Mouse (Mus musculus): ENCODE results near the gene Ccdc18. TPM values are rescaled to one million over a fixed set of nuclear protein-coding genes. Genes with fewer than 3 reads are reported as not detected.

Ccdc18 gene
- polyA plus RNA-seq, 1 experiment from 2014 or later: 9.2 TPM

GRCm38 (mm10) chr5:108131849-108132440, 730 bp upstream of the Ccdc18 start:
- under 1% methylated on average over 32 of the region's 32 CpGs for WGBS
- Histone ChIP-seq H3K36me3 (ENCODE audit: control insufficient read depth, insufficient read depth, low read length) (no peaks in the 10 kb centered on the region), H3K9me3 (replicated peaks; ENCODE audit: control insufficient read depth, low read length) (no peaks in the 10 kb centered on the region), H3K9ac (ENCODE audit: low read length) (peak overlapping the region; percentile 85), H3K27me3 (ENCODE audit: control insufficient read depth, insufficient read depth, low read length) (no peaks in the 10 kb centered on the region), H3K4me2 (ENCODE audit: low read depth, low read length) (peak overlapping the region; percentile 75), H3K27ac (ENCODE audit: low read length) (peak overlapping the region; percentile 90), H3K4me1 (ENCODE audit: control insufficient read depth, insufficient read depth, low read length) (0 out of 2 replicates have a peak, but pooled peaks cover 5% of the 10 kb centered on the region), H3K4me3 (replicated peaks; ENCODE audit: low read length) (peak overlapping the region; percentile 64)
- peak; percentile 29; the same call in 1 of the 2 replicates for ATAC-seq (ENCODE audit: insufficient read depth, low FRiP score)

- 88% methylated on average over 1 of the region's 1 CpGs for WGBS
- H3K27ac ChIP-seq (ENCODE audit: low read length): no peak overlapping the region
- H3K9ac ChIP-seq (ENCODE audit: low read length): no peak overlapping the region
- no peaks in the 10 kb centered on the region for H3K36me3 ChIP-seq (ENCODE audit: control insufficient read depth, insufficient read depth, low read length)
- no peaks in the 10 kb centered on the region for H3K4me1 ChIP-seq (ENCODE audit: control insufficient read depth, insufficient read depth, low read length)
- no peak overlapping the region for H3K4me3 ChIP-seq (replicated peaks; ENCODE audit: low read length)
- H3K9me3 ChIP-seq (replicated peaks; ENCODE audit: control insufficient read depth, low read length): no peaks in the 10 kb centered on the region
- H3K27me3 ChIP-seq (ENCODE audit: control insufficient read depth, insufficient read depth, low read length): no peaks in the 10 kb centered on the region
- H3K4me2 ChIP-seq (ENCODE audit: low read depth, low read length): no peak overlapping the region
- no peak for ATAC-seq (ENCODE audit: insufficient read depth, low FRiP score)
These were observed 19.9 kb downstream of the Ccdc18 start for GRCm38 (mm10) chr5:108152592-108152991.

- Histone ChIP-seq H3K27me3 (ENCODE audit: control insufficient read depth, insufficient read depth, low read length) (no peaks in the 10 kb centered on the region), H3K27ac (ENCODE audit: low read length) (no peak overlapping the region), H3K4me3 (replicated peaks; ENCODE audit: low read length) (no peak overlapping the region), H3K36me3 (ENCODE audit: control insufficient read depth, insufficient read depth, low read length) (no peaks in the 10 kb centered on the region), H3K9me3 (replicated peaks; ENCODE audit: control insufficient read depth, low read length) (no peaks in the 10 kb centered on the region), H3K4me2 (ENCODE audit: low read depth, low read length) (no peak overlapping the region), H3K9ac (ENCODE audit: low read length) (no peak overlapping the region), H3K4me1 (ENCODE audit: control insufficient read depth, insufficient read depth, low read length) (no peaks in the 10 kb centered on the region)
- no peak for ATAC-seq (ENCODE audit: insufficient read depth, low FRiP score)
- 81% methylated on average over 2 of the region's 2 CpGs for WGBS
These were observed 28.1 kb downstream of the Ccdc18 start for GRCm38 (mm10) chr5:108160796-108161195.

GRCm38 (mm10) chr5:108163695-108164094, 31.0 kb downstream of the Ccdc18 start:
- no peaks in the 10 kb centered on the region for H3K4me1 ChIP-seq (ENCODE audit: control insufficient read depth, insufficient read depth, low read length)
- no peaks in the 10 kb centered on the region for H3K27me3 ChIP-seq (ENCODE audit: control insufficient read depth, insufficient read depth, low read length)
- H3K4me2 ChIP-seq (ENCODE audit: low read depth, low read length): no peak overlapping the region
- H3K9me3 ChIP-seq (replicated peaks; ENCODE audit: control insufficient read depth, low read length): no peaks in the 10 kb centered on the region
- H3K9ac ChIP-seq (ENCODE audit: low read length): no peak overlapping the region
- H3K4me3 ChIP-seq (replicated peaks; ENCODE audit: low read length): no peak overlapping the region
- no peak overlapping the region for H3K27ac ChIP-seq (ENCODE audit: low read length)
- 43% methylated on average over 1 of the region's 1 CpGs for WGBS
- no peaks in the 10 kb centered on the region for H3K36me3 ChIP-seq (ENCODE audit: control insufficient read depth, insufficient read depth, low read length)
- ATAC-seq (ENCODE audit: insufficient read depth, low FRiP score): no peak

- H3K4me2 ChIP-seq (ENCODE audit: low read depth, low read length): no peak overlapping the region
- no peak overlapping the region for H3K4me3 ChIP-seq (replicated peaks; ENCODE audit: low read length)
- no peaks in the 10 kb centered on the region for H3K27me3 ChIP-seq (ENCODE audit: control insufficient read depth, insufficient read depth, low read length)
- 87% methylated on average over 2 of the region's 2 CpGs for WGBS
- ATAC-seq (ENCODE audit: insufficient read depth, low FRiP score): no peak
- H3K9ac ChIP-seq (ENCODE audit: low read length): no peak overlapping the region
- H3K4me1 ChIP-seq (ENCODE audit: control insufficient read depth, insufficient read depth, low read length): no peaks in the 10 kb centered on the region
- no peaks in the 10 kb centered on the region for H3K9me3 ChIP-seq (replicated peaks; ENCODE audit: control insufficient read depth, low read length)
- no peaks in the 10 kb centered on the region for H3K36me3 ChIP-seq (ENCODE audit: control insufficient read depth, insufficient read depth, low read length)
- H3K27ac ChIP-seq (ENCODE audit: low read length): no peak overlapping the region
These were observed 51.4 kb downstream of the Ccdc18 start for GRCm38 (mm10) chr5:108184050-108184449.

- H3K9ac ChIP-seq (ENCODE audit: low read length): no peak overlapping the region
- H3K4me2 ChIP-seq (ENCODE audit: low read depth, low read length): no peak overlapping the region
- no peak for ATAC-seq (ENCODE audit: insufficient read depth, low FRiP score)
- H3K9me3 ChIP-seq (replicated peaks; ENCODE audit: control insufficient read depth, low read length): no peaks in the 10 kb centered on the region
- H3K27me3 ChIP-seq (ENCODE audit: control insufficient read depth, insufficient read depth, low read length): no peaks in the 10 kb centered on the region
- no peak overlapping the region for H3K27ac ChIP-seq (ENCODE audit: low read length)
- no peak overlapping the region for H3K4me3 ChIP-seq (replicated peaks; ENCODE audit: low read length)
- H3K36me3 ChIP-seq (ENCODE audit: control insufficient read depth, insufficient read depth, low read length): no peaks in the 10 kb centered on the region
- H3K4me1 ChIP-seq (ENCODE audit: control insufficient read depth, insufficient read depth, low read length): no peaks in the 10 kb centered on the region
These were observed 56.3 kb downstream of the Ccdc18 start for GRCm38 (mm10) chr5:108188967-108189366.

GRCm38 (mm10) chr5:108206008-108206407, 73.3 kb downstream of the Ccdc18 start:
- Histone ChIP-seq H3K27me3 (ENCODE audit: control insufficient read depth, insufficient read depth, low read length) (no peaks in the 10 kb centered on the region), H3K4me2 (ENCODE audit: low read depth, low read length) (no peak overlapping the region), H3K4me1 (ENCODE audit: control insufficient read depth, insufficient read depth, low read length) (no peaks in the 10 kb centered on the region), H3K4me3 (replicated peaks; ENCODE audit: low read length) (no peak overlapping the region), H3K9ac (ENCODE audit: low read length) (no peak overlapping the region), H3K27ac (ENCODE audit: low read length) (no peak overlapping the region), H3K9me3 (replicated peaks; ENCODE audit: control insufficient read depth, low read length) (no peaks in the 10 kb centered on the region), H3K36me3 (ENCODE audit: control insufficient read depth, insufficient read depth, low read length) (no peaks in the 10 kb centered on the region)
- no peak for ATAC-seq (ENCODE audit: insufficient read depth, low FRiP score)

GRCm38 (mm10) chr5:108211512-108211911, 78.8 kb downstream of the Ccdc18 start:
- Histone ChIP-seq H3K4me1 (ENCODE audit: control insufficient read depth, insufficient read depth, low read length) (no peaks in the 10 kb centered on the region), H3K4me2 (ENCODE audit: low read depth, low read length) (no peak overlapping the region), H3K4me3 (replicated peaks; ENCODE audit: low read length) (no peak overlapping the region), H3K36me3 (ENCODE audit: control insufficient read depth, insufficient read depth, low read length) (no peaks in the 10 kb centered on the region), H3K27ac (ENCODE audit: low read length) (no peak overlapping the region), H3K9ac (ENCODE audit: low read length) (no peak overlapping the region), H3K27me3 (ENCODE audit: control insufficient read depth, insufficient read depth, low read length) (no peaks in the 10 kb centered on the region), H3K9me3 (replicated peaks; ENCODE audit: control insufficient read depth, low read length) (no peaks in the 10 kb centered on the region)
- WGBS: 86% methylated on average over 4 of the region's 4 CpGs
- ATAC-seq (ENCODE audit: insufficient read depth, low FRiP score): no peak

GRCm38 (mm10) chr5:108214928-108215327, 82.3 kb downstream of the Ccdc18 start:
- Histone ChIP-seq H3K4me3 (replicated peaks; ENCODE audit: low read length) (no peak overlapping the region), H3K36me3 (ENCODE audit: control insufficient read depth, insufficient read depth, low read length) (no peaks in the 10 kb centered on the region), H3K9me3 (replicated peaks; ENCODE audit: control insufficient read depth, low read length) (no peaks in the 10 kb centered on the region), H3K27ac (ENCODE audit: low read length) (no peak overlapping the region), H3K9ac (ENCODE audit: low read length) (no peak overlapping the region), H3K4me1 (ENCODE audit: control insufficient read depth, insufficient read depth, low read length) (no peaks in the 10 kb centered on the region), H3K4me2 (ENCODE audit: low read depth, low read length) (no peak overlapping the region), H3K27me3 (ENCODE audit: control insufficient read depth, insufficient read depth, low read length) (no peaks in the 10 kb centered on the region)
- no peak for ATAC-seq (ENCODE audit: insufficient read depth, low FRiP score)
- WGBS: 73% methylated on average over 2 of the region's 2 CpGs

GRCm38 (mm10) chr5:108224077-108224476, 91.4 kb downstream of the Ccdc18 start:
- no peaks in the 10 kb centered on the region for H3K9me3 ChIP-seq (replicated peaks; ENCODE audit: control insufficient read depth, low read length)
- ATAC-seq (ENCODE audit: insufficient read depth, low FRiP score): no peak
- H3K4me3 ChIP-seq (replicated peaks; ENCODE audit: low read length): no peak overlapping the region
- no peak overlapping the region for H3K4me2 ChIP-seq (ENCODE audit: low read depth, low read length)
- H3K27ac ChIP-seq (ENCODE audit: low read length): no peak overlapping the region
- H3K36me3 ChIP-seq (ENCODE audit: control insufficient read depth, insufficient read depth, low read length): no peaks in the 10 kb centered on the region
- H3K4me1 ChIP-seq (ENCODE audit: control insufficient read depth, insufficient read depth, low read length): no peaks in the 10 kb centered on the region
- H3K27me3 ChIP-seq (ENCODE audit: control insufficient read depth, insufficient read depth, low read length): no peaks in the 10 kb centered on the region
- no peak overlapping the region for H3K9ac ChIP-seq (ENCODE audit: low read length)

Data from stomach, embryonic 16.5 days (tissue).